Mouse (Mus musculus) ES-Bruce4 (cell line): Measurements from ENCODE around the gene Dchs1.

Experiments used
- CTCF ChIP-seq: IDR thresholded peaks from one replicate; pipeline ENCODE4 v1.8.1; 2011; ENCODE audit warnings: low read depth, low read length
- EP300 ChIP-seq: IDR thresholded peaks from 2 replicates; pipeline ENCODE4 v1.6.1; 2011; ENCODE audit warnings: low read depth, low read length; ENCODE audit not compliant: insufficient read depth
- POLR2A ChIP-seq: IDR thresholded peaks from one replicate; pipeline ENCODE4 v1.8.1; 2011; ENCODE audit warnings: low read length; ENCODE audit not compliant: insufficient read depth

DNA sequence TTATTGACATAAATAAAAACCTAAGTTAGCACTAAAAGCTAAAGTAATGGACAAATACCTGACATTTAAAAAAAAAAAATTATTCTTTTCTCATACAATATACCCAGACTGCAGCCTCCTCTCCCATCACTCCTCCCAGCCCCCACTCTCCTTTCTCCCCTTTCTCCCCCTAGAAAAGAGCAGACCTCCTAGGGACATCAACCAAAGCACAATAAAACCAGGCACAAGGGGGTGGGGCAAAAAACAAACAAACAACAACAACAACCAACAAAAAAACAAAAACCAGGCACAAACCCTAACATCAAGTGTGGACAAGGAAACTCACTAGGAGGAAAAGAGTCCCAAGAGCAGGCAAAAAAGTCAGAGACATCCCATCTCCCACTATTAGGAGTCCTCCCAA, 24.1 kb upstream of the Dchs1 start:
- TF ChIP-seq CTCF (no peak), POLR2A (no peak), EP300 (no peak)
